Mouse (Mus musculus) frontal cortex, postnatal 14 days (tissue): ENCODE measurements around the gene Gm18596.
"Not testable (repeated sequence)": the region's sequence is repeated elsewhere in the genome, so short reads cannot be mapped to it uniquely, and the experiment has no call there.

ENCODE experiments used
- DNase-seq, 2 experiments: peaks; one replicate each; pipeline ENCODE4 v3.0.0; 2022; ENCODE audit warnings: low spot score in 2 of 2

Gene Gm18596

DNA sequence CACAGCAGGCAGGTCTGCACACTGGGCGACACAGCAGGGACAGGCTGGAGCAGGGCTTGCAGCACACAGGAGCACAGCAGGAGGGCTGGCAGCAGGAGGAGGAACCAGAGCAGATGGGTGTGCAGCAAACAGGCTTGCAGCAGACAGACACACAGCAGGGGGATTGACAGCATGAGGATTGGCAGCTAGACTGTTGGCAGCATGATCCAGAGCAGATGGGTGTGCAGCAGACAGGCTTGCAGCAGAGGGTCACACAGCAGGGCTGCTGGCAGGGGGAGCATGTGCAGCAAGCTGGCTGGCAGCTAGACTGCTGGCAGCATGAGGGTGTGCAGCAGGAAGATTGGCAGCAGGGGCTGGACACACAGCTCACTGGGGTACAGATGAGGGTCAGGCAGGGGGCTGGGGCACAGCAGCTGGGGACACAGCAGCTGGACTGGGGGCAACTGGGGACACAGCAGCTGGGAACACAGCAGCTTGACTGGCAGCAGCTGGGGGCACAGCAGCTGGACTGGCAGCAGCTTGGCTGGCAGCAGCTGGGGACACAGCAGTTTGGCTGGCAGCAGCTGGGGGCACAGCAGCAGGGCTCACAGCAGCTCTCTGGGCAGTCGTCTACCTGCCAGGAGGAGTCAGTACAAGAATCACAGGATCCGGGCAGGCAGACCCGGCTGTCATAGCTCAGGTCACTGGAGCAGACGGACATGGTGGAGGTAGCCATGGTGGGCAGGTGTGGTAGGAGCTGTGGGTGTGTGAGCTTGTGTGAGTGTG is at the start of gene Gm18596:
Gene Gm18596 (minus strand): TSS at position 715 of the 765 bp plus-strand sequence.
- DNase-seq = not testable (repeated sequence)

DNA sequence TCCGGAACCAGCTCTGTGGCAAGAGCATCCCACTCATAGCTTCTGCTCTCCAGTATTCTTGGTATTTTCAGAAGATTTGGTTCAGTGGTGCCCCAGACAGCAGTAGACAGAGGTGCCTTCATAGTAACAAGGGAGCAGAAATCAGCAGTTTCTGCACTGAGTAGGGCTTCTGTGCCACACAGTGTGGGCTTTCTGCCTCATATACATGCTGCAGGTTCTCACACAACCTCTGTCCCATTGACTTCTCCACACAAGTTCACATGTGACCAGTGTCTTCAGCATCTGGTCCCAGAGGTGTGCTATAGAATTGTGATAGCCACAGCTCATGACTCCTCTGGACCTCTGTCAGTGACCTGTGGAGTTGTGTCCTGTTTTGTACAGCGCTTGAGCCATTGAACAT is 46.2 kb upstream of the Gm18596 start:
- DNase-seq = no peak

DNA sequence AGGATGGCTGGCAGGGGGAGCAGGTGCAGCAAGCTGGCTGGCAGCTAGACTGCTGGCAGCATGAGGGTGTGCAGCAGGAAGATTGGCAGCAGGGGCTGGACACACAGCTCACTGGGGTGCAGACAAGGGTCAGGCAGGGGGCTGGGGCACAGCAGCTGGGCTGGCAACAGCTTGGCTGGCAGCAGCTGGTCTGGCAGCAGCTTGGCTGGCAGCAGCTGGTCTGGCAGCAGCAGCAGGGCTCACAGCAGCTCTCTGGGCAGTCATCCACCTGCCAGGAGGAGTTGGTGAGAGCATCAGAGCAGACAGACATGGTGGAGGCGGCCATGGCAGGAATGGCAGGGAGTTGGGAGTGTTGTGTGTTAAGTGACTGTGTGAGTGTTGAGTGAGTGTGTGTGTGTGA is 45.4 kb upstream of the Gm18596 start, which contains the start of gene Gm7137:
Gene Gm7137 (minus strand): TSS at position 325 of the 400 bp plus-strand sequence.
- DNase-seq = not testable (repeated sequence)

DNA sequence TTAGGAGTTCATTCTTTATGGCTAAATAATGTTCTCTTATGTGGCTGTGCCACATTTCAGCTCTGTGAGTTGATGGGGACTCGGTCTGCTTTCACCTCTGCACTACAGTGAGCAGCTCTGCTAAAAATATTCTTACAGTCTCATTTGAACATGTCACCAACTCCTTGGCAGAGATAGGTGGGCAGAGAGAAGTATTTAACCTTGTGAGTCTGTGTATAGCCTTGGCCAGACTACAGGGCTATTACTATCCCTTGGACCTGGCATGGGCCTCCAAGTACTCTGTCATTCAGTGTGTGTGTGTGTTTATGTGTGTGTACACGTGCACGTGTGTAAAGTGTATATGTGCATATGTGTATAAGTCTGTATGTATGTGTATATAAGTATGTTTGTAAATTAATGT is 41.0 kb upstream of the Gm18596 start:
- DNase-seq = not testable (repeated sequence)

DNA sequence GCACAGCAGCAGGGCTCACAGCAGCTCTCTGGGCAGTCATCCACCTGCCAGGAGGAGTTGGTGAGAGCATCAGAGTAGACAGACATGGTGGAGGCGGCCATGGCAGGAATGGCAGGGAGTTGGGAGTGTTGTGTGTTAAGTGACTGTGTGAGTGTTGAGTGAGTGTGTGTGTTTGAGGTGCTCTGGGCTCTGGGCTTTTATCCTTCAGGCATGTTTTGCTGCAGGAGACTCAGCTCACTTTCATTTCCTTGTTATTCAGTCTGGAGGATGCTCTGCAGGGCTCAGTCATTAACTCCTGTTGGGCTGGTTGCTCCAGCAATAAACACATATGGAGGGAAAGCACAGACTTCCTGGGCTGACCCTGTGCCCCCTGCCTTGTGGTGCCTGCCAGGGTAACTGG is 40.0 kb upstream of the Gm18596 start, which contains the start of gene Gm3250:
Gene Gm3250 (minus strand): TSS at position 101 of the 400 bp plus-strand sequence.
- not testable (repeated sequence) for DNase-seq

DNA sequence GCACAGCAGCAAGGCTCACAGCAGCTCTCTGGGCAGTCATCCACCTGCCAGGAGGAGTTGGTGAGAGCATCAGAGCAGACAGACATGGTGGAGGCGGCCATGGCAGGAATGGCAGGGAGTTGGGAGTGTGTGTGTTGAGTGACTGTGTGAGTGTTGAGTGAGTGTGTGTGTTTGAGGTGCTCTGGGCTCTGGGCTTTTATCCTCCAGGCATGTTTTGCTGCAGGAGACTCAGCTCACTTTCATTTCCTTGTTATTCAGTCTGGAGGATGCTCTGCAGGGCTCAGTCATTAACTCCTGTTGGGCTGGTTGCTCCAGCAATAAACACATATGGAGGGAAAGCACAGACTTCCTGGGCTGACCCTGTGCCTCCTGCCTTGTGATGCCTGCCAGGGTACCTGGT is 34.4 kb upstream of the Gm18596 start, which contains the start of gene Gm7138:
Gene Gm7138 (minus strand): TSS at position 101 of the 400 bp plus-strand sequence.
- DNase-seq = not testable (repeated sequence)

DNA sequence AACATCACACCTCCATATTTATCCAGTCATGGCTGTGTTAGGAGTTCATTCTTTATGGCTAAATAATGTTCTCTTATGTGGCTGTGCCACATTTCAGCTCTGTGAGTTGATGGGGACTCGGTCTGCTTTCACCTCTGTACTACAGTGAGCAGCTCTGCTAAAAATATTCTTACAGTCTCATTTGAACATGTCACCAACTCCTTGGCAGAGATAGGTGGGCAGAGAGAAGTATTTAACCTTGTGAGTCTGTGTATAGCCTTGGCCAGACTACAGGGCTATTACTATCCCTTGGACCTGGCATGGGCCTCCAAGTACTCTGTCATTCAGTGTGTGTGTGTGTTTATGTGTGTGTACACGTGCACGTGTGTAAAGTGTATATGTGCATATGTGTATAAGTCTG is 29.7 kb upstream of the Gm18596 start:
- not testable (repeated sequence) for DNase-seq

DNA sequence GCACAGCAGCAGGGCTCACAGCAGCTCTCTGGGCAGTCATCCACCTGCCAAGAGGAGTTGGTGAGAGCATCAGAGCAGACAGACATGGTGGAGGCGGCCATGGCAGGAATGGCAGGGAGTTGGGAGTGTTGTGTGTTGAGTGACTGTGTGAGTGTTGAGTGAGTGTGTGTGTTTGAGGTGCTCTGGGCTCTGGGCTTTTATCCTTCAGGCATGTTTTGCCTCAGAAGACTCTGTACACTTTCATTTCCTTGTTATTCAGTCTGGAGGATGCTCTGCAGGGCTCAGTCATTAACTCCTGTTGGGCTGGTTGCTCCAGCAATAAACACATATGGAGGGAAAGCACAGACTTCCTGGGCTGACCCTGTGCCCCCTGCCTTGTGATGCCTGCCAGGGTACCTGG is 28.8 kb upstream of the Gm18596 start, which contains the start of gene Gm3238:
Gene Gm3238 (minus strand): TSS at position 101 of the 400 bp plus-strand sequence.
- DNase-seq = not testable (repeated sequence)

DNA sequence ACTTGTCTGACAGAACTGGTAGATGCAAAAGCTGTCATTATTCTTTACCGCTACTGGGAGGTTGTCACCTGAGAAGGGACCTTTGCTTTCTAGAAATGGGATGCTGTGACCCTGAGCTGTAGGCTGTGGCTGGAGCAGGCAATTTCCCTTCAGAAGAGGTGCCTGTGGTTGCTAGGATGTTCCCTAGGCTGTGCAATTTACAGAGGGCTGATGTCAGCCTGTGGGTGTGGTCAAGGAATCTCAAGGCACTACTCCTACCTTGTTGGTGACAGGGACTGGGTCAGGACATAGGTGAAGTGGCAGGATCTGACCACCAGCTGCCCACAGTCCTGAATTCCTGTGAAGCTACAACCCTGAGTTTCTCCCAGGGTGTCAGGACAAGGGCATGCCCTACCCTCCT is 27.3 kb upstream of the Gm18596 start:
- DNase-seq = no peak

DNA sequence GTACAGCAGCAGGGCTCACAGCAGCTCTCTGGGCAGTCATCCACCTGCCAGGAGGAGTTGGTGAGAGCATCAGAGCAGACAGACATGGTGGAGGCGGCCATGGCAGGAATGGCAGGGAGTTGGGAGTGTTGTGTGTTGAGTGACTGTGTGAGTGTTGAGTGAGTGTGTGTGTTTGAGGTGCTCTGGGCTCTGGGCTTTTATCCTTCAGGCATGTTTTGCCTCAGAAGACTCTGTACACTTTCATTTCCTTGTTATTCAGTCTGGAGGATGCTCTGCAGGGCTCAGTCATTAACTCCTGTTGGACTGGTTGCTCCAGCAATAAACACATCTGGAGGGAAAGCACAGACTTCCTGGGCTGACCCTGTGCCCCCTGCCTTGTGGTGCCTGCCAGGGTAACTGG is 17.1 kb upstream of the Gm18596 start, which contains the start of gene Gm3233:
Gene Gm3233 (minus strand): TSS at position 101 of the 400 bp plus-strand sequence.
- not testable (repeated sequence) for DNase-seq

DNA sequence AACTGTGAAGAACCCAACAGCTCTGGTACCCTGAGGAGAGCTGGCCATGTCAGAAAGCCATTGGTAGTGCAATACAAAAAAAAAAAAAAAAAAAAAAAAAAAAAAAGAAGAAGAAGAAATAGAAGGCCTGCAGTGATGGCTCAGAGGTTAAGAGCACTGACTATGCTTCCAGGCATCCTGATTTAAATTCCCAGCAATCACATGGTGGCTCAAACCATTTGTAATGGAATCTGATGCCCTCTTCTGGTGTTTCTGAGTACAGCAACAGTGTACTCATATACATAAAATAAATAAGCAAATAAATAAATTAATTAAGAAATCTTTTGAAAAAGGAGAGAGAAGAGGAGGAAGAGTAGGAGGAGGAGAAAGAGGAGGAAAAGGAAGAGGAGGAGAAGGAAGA is 11.0 kb upstream of the Gm18596 start:
- DNase-seq = no peak

DNA sequence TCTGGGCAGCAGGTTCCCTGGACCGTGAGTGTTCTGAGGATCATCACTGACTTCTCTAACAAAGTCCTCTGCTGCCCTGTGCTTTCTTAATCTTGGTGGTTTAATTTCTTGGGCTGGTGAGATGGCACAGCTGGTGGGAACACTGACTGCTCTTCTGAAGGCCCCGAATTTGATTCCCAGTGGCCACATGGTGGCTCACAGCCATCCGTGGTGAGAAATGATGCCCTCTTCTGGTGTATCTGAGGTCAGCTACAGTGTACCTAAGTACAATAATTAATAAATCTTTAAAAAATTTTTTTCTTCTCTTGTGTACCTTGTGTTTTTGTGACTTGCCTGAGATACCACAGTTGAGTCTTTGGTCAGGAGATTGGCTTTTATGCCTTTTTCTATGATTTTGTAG is 9.9 kb upstream of the Gm18596 start:
- not testable (repeated sequence) for DNase-seq

DNA sequence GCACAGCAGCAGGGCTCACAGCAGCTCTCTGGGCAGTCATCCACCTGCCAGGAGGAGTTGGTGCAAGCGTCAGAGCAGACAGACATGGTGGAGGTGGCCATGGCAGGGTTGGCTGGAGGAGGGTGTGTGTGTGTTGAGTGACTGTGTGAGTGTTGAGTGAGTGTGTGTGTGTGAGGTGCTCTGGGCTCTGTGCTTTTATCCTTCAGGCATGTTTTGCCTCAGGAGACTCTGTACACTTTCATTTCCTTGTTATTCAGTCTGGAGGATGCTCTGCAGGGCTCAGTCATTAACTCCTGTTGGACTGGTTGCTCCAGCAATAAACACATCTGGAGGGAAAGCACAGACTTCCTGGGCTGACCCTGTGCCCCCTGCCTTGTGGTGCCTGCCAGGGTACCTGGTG is 8.8 kb upstream of the Gm18596 start, which contains the start of gene Gm9736:
Gene Gm9736 (minus strand): TSS at position 101 of the 400 bp plus-strand sequence.
- not testable (repeated sequence) for DNase-seq

DNA sequence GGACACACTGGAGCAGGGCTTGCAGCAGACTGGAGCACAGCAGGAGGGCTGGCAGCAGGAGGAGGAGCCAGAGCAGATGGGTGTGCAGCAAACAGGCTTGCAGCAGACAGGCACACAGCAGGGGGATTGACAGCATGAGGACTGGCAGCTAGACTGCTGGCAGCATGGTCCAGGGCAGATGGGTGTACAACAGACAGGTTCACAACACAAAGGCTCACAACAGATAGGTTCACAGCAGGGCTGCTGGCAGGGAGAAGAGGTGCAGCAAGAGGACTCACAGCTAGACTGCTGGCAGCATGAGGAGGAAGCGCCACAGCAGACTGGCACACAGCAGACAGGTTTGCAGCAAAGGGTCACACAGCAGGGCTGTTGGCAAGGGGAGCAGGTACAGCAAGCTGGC is 8.2 kb upstream of the Gm18596 start:
- DNase-seq = not testable (repeated sequence)

DNA sequence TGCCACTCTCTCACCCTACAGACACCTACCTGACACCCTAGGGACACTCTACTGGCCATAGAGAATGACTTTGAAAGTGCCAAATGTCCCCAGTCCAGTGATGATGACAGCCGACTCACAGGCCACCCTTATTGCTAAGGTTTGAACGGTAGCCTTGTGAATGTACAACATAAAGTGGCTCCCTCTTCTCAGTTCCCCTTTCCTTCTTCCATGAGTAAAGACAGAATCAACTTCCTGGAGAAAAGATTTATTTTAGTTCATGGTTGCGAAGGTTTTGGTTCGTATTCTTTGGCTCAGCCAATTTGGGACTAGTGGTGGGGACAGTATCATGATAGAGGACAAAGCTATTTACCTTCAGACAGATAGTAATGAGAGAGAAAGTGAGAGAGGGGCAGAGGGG is 3.5 kb downstream of the Gm18596 start:
- no peak for DNase-seq

DNA sequence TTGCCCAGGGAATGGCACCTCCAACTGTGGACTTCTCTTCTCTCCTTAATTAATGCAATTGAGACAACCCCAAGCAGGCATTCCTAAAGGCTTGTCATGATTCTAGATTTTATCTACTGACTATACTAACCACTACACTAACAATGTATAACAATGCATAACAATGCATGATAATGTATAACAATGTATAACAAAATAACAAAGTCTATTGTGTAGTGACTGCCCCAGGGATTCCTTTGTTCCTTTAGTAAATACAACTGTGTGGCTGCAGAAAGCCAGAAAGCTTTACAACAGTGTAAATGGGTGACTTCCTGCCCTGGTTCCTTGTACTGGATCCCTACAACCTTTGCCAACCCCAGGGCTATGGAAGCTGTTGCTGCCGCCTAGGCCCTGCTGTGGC is 6.5 kb downstream of the Gm18596 start:
- no peak for DNase-seq

DNA sequence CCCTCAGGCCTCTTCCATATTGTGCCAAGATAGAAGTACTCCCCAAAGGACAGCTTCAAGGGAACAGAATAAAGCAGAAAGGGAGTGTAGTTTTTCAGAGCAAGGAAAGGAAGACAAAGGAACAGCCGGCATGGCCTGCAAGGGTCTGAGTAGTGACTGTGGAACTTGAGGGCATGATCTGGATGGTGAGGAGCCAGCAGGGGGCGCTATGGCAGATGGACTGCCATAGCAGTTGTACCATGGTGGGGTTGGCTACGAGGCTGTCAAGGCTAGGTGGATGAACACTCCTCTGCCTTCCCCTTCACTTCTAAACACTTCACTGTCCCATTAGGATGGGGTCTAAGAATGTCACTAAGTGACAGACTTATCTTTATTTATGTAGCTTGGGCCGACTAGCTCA is 13.2 kb downstream of the Gm18596 start:
- DNase-seq = no peak

DNA sequence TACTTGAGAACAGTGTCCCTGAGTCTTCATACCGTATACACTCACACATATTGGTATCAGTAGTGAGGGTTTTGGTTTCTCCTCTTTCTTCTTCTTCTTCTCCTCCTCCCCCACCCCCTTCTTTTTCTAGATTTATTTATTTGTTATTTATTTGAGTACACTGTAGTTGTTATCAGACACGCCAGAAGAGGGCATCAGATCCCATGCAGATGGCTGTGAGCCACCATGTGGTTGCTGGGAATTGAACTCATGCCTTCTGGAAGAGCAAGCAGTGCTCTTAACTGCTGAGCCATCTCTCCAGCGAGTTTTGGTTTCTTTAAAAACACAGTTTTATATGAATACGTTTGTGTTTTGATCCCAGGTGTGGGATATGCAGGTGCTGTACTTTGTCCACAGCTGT is 14.2 kb downstream of the Gm18596 start:
- DNase-seq = no peak

DNA sequence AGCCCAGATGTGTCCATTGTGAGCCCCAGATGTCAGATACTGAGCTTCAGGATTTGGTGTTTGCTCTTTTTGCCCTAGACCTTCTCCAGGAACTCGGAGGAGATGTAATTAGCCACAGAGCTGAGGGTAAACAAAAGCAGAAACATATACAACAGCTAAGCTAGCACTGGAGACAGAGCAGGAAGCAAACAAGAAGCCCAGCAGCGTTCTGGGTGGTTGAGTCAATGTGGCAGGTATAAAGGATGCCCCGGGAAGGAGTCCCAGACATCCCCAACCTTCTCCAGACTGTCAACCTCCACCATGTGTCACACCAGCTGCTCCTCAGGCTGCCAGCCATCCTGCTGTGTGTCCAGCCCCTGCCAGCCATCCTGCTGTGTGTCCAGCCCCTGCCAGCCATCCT is 16.3 kb downstream of the Gm18596 start, which contains the start of gene Gm10100:
Gene Gm10100 (plus strand): TSS at position 301 of the 400 bp plus-strand sequence.
- DNase-seq = no peak

DNA sequence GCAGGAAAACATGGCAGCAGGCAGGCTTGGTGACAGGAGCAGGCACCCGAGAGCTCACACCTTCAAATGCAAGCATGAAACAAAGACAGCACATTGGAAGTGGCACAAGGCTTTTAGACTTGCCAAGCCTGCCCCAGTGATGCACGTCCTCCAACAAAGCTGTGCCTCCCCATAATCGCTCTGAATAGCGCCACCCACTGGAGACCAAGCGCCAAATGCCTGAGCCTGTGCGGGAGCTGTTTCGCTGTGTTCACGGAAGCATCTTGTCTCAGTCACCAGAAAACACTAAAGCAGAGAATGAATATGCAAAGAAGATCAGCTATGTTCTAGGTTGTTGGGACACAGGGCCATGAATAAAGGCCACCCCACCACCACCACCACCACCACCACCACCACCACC is 17.6 kb downstream of the Gm18596 start:
- no peak for DNase-seq

DNA sequence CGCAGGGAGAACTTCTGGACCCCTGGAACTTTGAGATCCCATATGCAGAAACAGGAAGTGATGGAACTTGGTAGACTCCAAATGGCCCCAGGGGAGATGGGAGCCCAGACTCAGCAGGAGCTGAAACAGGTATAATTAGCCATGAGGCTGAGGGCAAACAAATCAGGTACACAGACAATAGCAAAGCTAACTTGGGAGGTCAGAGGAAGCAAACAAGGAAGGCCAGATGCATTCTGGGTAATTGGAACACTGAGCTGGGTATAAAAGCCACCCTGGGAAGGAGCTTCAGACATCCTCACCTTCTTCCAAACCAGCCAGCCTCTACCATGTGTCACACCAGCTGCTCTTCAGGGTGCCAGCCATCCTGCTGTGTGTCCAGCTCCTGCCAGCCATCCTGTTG is 22.1 kb downstream of the Gm18596 start, which contains the start of gene Krtap12-1:
Gene Krtap12-1 (plus strand): TSS at position 301 of the 400 bp plus-strand sequence.
- DNase-seq = not testable (repeated sequence)

DNA sequence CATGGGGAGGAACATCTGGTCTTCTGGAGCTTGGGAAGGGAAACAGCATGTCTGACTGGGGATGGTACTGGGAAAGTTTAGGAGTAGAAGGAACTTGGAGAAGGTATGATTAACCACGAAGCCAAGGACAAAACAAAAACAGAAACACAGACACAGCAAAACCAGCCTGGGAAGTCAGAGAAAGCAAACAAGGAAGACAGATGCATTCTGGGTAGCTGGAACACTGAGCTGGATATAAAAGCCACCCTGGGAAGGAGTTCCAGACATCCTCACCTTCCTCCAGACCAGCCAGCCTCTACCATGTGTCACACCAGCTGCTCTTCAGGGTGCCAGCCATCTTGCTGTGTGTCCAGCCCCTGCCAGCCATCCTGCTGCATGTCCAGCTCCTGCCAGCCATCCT is 26.9 kb downstream of the Gm18596 start, which contains the start of gene Gm10142:
Gene Gm10142 (plus strand): TSS at position 301 of the 400 bp plus-strand sequence.
- no peak for DNase-seq

DNA sequence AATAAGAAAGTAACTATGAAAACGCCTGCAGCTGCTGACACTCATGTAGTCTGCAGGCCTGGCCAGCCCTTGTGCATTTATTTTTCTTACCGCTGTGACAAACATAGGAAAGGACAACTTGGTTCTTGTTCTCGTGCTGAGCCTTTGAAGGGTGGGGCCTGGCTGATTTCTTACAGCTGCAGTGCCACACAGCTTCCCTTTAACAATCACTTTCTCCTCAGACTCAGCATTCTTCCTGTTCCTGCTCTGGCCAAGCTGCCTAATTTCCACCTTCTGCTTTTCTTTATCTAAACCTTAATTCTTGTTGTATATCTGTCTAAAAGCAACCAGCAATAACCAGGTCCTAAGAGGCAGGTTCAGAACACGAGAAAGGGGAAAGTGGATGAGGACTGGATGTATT is 28.7 kb downstream of the Gm18596 start:
- no peak for DNase-seq
